Mouse (Mus musculus): ENCODE data around the gene Gm44973. TPM values are rescaled to one million over a fixed set of nuclear protein-coding genes. Genes with fewer than 3 reads are reported as not detected.

Gene Gm44973
- polyA plus RNA-seq, 1 experiment = not detected

- no peak overlapping the region for H3K27ac ChIP-seq (ENCODE audit: insufficient read depth, low read depth, low read length)
- no peaks in the 10 kb centered on the region for H3K4me1 ChIP-seq (ENCODE audit: control insufficient read depth, insufficient read depth, low read length)
- TF ChIP-seq POLR2A (IDR thresholded peaks at IDR 0.05; ENCODE audit: borderline replicate concordance, low read depth, low read length) (no peak), CTCF (IDR thresholded peaks at IDR 0.05; ENCODE audit: low read depth, low read length) (no peak)
- H3K4me3 ChIP-seq (ENCODE audit: insufficient read depth, low read length) = no peak overlapping the region
Measured at GRCm38 (mm10) chr7:5030554-5031275, 15.4 kb downstream of the Gm44973 start.

GRCm38 (mm10) chr7:5031496-5031895, 16.2 kb downstream of the Gm44973 start:
- Histone ChIP-seq H3K4me1 (ENCODE audit: control insufficient read depth, insufficient read depth, low read length) (no peaks in the 10 kb centered on the region), H3K4me3 (ENCODE audit: insufficient read depth, low read length) (no peak overlapping the region), H3K27ac (ENCODE audit: insufficient read depth, low read depth, low read length) (no peak overlapping the region)
- TF ChIP-seq POLR2A (IDR thresholded peaks at IDR 0.05; ENCODE audit: borderline replicate concordance, low read depth, low read length) (no peak), CTCF (IDR thresholded peaks at IDR 0.05; ENCODE audit: low read depth, low read length) (no peak)

- H3K27ac ChIP-seq (ENCODE audit: insufficient read depth, low read depth, low read length) = no peak within 1 kb of the TSS
- no peak within 1 kb of the TSS for H3K4me3 ChIP-seq (ENCODE audit: insufficient read depth, low read length)
- TF ChIP-seq CTCF (IDR thresholded peaks at IDR 0.05; ENCODE audit: low read depth, low read length) (no peak), POLR2A (IDR thresholded peaks at IDR 0.05; ENCODE audit: borderline replicate concordance, low read depth, low read length) (no peak)
- H3K4me1 ChIP-seq (ENCODE audit: control insufficient read depth, insufficient read depth, low read length) = peaks cover 4% of the 10 kb centered on the region
Measured at GRCm38 (mm10) chr7:5033818-5034217, 18.5 kb downstream of the Gm44973 start, which contains the start of gene 4632433K11Rik. 4632433K11Rik (plus strand) TSS chr7:5034118.

GRCm38 (mm10) chr7:5035628-5036027, 20.3 kb downstream of the Gm44973 start:
- TF ChIP-seq CTCF (IDR thresholded peaks at IDR 0.05; ENCODE audit: low read depth, low read length) = no peak
- TF ChIP-seq POLR2A (IDR thresholded peaks at IDR 0.05; ENCODE audit: borderline replicate concordance, low read depth, low read length) = no peak
- H3K27ac ChIP-seq (ENCODE audit: insufficient read depth, low read depth, low read length) = no peak overlapping the region
- peaks cover 8% of the 10 kb centered on the region for H3K4me1 ChIP-seq (ENCODE audit: control insufficient read depth, insufficient read depth, low read length)
- H3K4me3 ChIP-seq (ENCODE audit: insufficient read depth, low read length) = no peak overlapping the region

GRCm38 (mm10) chr7:5036136-5036535, 20.8 kb downstream of the Gm44973 start:
- no peak overlapping the region for H3K4me3 ChIP-seq (ENCODE audit: insufficient read depth, low read length)
- H3K4me1 ChIP-seq (ENCODE audit: control insufficient read depth, insufficient read depth, low read length) = peaks cover 8% of the 10 kb centered on the region
- no peak for TF ChIP-seq POLR2A (IDR thresholded peaks at IDR 0.05; ENCODE audit: borderline replicate concordance, low read depth, low read length)
- H3K27ac ChIP-seq (ENCODE audit: insufficient read depth, low read depth, low read length) = no peak overlapping the region

GRCm38 (mm10) chr7:5037026-5037425, 21.7 kb downstream of the Gm44973 start:
- H3K4me1 ChIP-seq (ENCODE audit: control insufficient read depth, insufficient read depth, low read length) = peaks cover 8% of the 10 kb centered on the region
- H3K27ac ChIP-seq (ENCODE audit: insufficient read depth, low read depth, low read length) = no peak overlapping the region
- no peak overlapping the region for H3K4me3 ChIP-seq (ENCODE audit: insufficient read depth, low read length)
- TF ChIP-seq CTCF (IDR thresholded peaks at IDR 0.05; ENCODE audit: low read depth, low read length) (no peak), POLR2A (IDR thresholded peaks at IDR 0.05; ENCODE audit: borderline replicate concordance, low read depth, low read length) (no peak)

- H3K4me3 ChIP-seq (ENCODE audit: insufficient read depth, low read length) = no peak overlapping the region
- TF ChIP-seq POLR2A (IDR thresholded peaks at IDR 0.05; ENCODE audit: borderline replicate concordance, low read depth, low read length) (no peak), CTCF (IDR thresholded peaks at IDR 0.05; ENCODE audit: low read depth, low read length) (no peak)
- peaks cover 8% of the 10 kb centered on the region for H3K4me1 ChIP-seq (ENCODE audit: control insufficient read depth, insufficient read depth, low read length)
- H3K27ac ChIP-seq (ENCODE audit: insufficient read depth, low read depth, low read length) = no peak overlapping the region
Measured at GRCm38 (mm10) chr7:5037467-5037866, 22.2 kb downstream of the Gm44973 start.

- no peak for TF ChIP-seq POLR2A (IDR thresholded peaks at IDR 0.05; ENCODE audit: borderline replicate concordance, low read depth, low read length)
- no peak for TF ChIP-seq CTCF (IDR thresholded peaks at IDR 0.05; ENCODE audit: low read depth, low read length)
- Histone ChIP-seq H3K27ac (ENCODE audit: insufficient read depth, low read depth, low read length) (peak within 1 kb of the TSS; percentile 77), H3K4me1 (ENCODE audit: control insufficient read depth, insufficient read depth, low read length) (peaks cover 8% of the 10 kb centered on the region), H3K4me3 (ENCODE audit: insufficient read depth, low read length) (peak within 1 kb of the TSS; percentile 72)
Measured at GRCm38 (mm10) chr7:5038109-5038732, 22.9 kb downstream of the Gm44973 start, which contains the start of gene Zfp784. Zfp784 (minus strand) TSS chr7:5038446.

GRCm38 (mm10) chr7:5038940-5039339, 23.6 kb downstream of the Gm44973 start:
- Histone ChIP-seq H3K4me1 (ENCODE audit: control insufficient read depth, insufficient read depth, low read length) (peaks cover 8% of the 10 kb centered on the region), H3K4me3 (ENCODE audit: insufficient read depth, low read length) (peak overlapping the region; percentile 72), H3K27ac (ENCODE audit: insufficient read depth, low read depth, low read length) (no peak overlapping the region)
- TF ChIP-seq CTCF (IDR thresholded peaks at IDR 0.05; ENCODE audit: low read depth, low read length) = no peak
- TF ChIP-seq POLR2A (IDR thresholded peaks at IDR 0.05; ENCODE audit: borderline replicate concordance, low read depth, low read length) = no peak

- Histone ChIP-seq H3K27ac (ENCODE audit: insufficient read depth, low read depth, low read length) (no peak overlapping the region), H3K4me3 (ENCODE audit: insufficient read depth, low read length) (no peak overlapping the region), H3K4me1 (ENCODE audit: control insufficient read depth, insufficient read depth, low read length) (no peaks in the 10 kb centered on the region)
- TF ChIP-seq POLR2A (IDR thresholded peaks at IDR 0.05; ENCODE audit: borderline replicate concordance, low read depth, low read length) (no peak), CTCF (IDR thresholded peaks at IDR 0.05; ENCODE audit: low read depth, low read length) (no peak)
Measured at GRCm38 (mm10) chr7:5044981-5045380, 29.7 kb downstream of the Gm44973 start.
